Mouse (Mus musculus): Measurements from ENCODE around the gene Klhdc8a.

The Klhdc8a gene

DNA sequence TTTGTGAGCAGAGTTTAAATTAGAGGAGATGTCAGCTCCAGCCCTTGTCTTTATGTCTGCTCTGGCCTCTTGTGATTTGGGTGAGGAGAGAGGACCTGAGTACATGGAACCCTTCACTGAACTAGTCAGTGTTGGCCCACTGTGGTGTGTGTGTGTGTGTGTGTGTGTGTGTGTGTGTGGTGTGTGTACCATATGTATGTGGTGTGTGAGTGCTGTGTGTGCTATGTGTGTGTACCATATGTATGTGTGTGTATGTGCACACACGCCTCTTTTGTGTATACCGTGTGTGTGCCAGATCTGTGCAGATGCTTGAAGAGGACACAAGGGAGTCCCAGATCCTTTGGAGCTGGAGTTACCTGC lies 16.3 kb upstream of the Klhdc8a start:
- TF ChIP-seq POU5F1 (IDR thresholded peaks at IDR 0.05; ENCODE audit: borderline replicate concordance, low read length) (no peak), CTCF (conservative IDR thresholded peaks at IDR 0.05; ENCODE audit: low read length) (no peak)
- Histone ChIP-seq H3K4me3 (replicated peaks; ENCODE audit: low read length) (peak overlapping the region; percentile 39), H3K27me3 (ENCODE audit: insufficient read depth, low read length) (no peaks in the 10 kb centered on the region), H3K36me3 (ENCODE audit: insufficient read depth, low read length) (no peaks in the 10 kb centered on the region), H3K4me1 (replicated peaks; ENCODE audit: low read depth, low read length) (peaks cover 98% of the 10 kb centered on the region), H3K9me3 (ENCODE audit: low read length) (no peaks in the 10 kb centered on the region)

DNA sequence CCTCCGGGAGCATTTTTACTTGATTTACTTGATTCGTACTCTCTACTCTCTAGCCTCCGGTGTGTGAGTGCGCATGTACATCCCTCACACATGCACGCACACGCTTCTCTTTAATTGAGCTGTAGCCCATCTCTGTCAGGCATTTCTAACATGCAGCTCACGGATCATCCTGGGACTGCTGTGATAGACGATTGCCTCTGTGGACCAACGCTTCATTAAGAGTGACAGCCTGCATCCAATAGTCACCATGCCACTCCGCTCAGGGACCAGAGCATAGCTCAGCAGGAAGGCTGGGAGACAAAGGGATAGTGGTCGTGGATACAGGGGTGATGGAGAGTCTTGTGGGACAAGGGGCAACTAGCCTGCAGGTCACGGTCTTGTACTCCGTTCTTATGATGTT lies 15.4 kb upstream of the Klhdc8a start:
- 0 out of 2 replicates have a peak overlapping the region, but pooled peaks have one; percentile 74 for H3K4me3 ChIP-seq (replicated peaks; ENCODE audit: low read length)
- no peak for TF ChIP-seq POU5F1 (IDR thresholded peaks at IDR 0.05; ENCODE audit: borderline replicate concordance, low read length)
- TF ChIP-seq CTCF (conservative IDR thresholded peaks at IDR 0.05; ENCODE audit: low read length) = no peak
- no peak for TF ChIP-seq NANOG (IDR thresholded peaks at IDR 0.05; ENCODE audit: borderline replicate concordance, low read length)
- H3K36me3 ChIP-seq (ENCODE audit: insufficient read depth, low read length) = no peaks in the 10 kb centered on the region
- H3K9me3 ChIP-seq (ENCODE audit: low read length) = no peaks in the 10 kb centered on the region
- H3K27me3 ChIP-seq (ENCODE audit: insufficient read depth, low read length) = no peaks in the 10 kb centered on the region
- peaks cover 99% of the 10 kb centered on the region for H3K4me1 ChIP-seq (replicated peaks; ENCODE audit: low read depth, low read length)

DNA sequence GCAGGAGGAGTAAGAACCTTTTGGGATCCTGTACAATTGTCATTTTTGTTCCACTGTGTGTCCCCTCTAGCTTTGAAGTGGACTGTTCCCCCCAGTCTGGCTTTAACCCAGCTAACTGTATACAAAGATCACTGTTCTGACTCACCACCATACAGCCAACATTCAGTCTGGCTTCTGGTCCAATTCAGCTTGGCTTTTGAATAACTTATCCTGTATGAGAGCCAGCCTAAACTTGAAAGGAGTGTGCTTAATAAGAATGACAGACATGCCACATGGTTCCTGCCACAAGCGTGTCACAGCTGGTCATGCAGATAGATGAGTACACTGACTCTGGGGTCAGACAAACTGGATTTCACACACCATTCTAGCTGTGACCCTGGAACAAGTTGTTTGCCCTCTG lies 11.7 kb upstream of the Klhdc8a start:
- H3K4me3 ChIP-seq (replicated peaks; ENCODE audit: low read length) = no peak overlapping the region
- H3K4me1 ChIP-seq (replicated peaks; ENCODE audit: low read depth, low read length) = peaks cover 99% of the 10 kb centered on the region
- H3K27me3 ChIP-seq (ENCODE audit: insufficient read depth, low read length) = no peaks in the 10 kb centered on the region
- no peaks in the 10 kb centered on the region for H3K36me3 ChIP-seq (ENCODE audit: insufficient read depth, low read length)
- TF ChIP-seq NANOG (IDR thresholded peaks at IDR 0.05; ENCODE audit: borderline replicate concordance, low read length) = no peak
- TF ChIP-seq CTCF (conservative IDR thresholded peaks at IDR 0.05; ENCODE audit: low read length) = no peak
- no peak for TF ChIP-seq POU5F1 (IDR thresholded peaks at IDR 0.05; ENCODE audit: borderline replicate concordance, low read length)
- no peaks in the 10 kb centered on the region for H3K9me3 ChIP-seq (ENCODE audit: low read length)

GRCm38 (mm10) chr1:132287445-132287844 lies 11.0 kb upstream of the Klhdc8a start:
- H3K27me3 ChIP-seq (ENCODE audit: insufficient read depth, low read length) = no peaks in the 10 kb centered on the region
- no peak for TF ChIP-seq POU5F1 (IDR thresholded peaks at IDR 0.05; ENCODE audit: borderline replicate concordance, low read length)
- no peak for TF ChIP-seq CTCF (conservative IDR thresholded peaks at IDR 0.05; ENCODE audit: low read length)
- TF ChIP-seq NANOG (IDR thresholded peaks at IDR 0.05; ENCODE audit: borderline replicate concordance, low read length) = no peak

DNA sequence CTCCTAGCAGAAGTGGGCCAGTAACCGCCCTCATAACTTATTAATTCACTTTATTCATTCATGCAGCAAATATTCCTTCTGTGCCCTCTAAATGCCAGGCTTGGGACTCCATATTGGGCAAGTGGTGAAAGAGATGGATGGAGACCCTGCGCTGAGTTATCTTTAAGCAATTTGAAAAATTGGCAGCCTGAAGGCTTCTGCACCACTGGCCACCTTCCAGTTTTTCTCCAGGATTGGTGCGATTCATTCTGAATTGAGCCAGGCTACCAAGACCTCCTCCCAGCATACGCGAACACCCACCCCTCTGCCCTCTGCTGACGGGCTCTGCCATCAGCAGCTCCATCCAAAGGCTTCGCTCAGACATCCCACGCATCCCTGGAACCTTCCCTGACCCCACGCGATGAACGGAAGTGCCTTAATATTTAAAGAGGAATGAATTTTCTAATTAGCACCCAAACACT lies 10.4 kb upstream of the Klhdc8a start:
- no peaks in the 10 kb centered on the region for H3K36me3 ChIP-seq (ENCODE audit: insufficient read depth, low read length)
- peaks cover 99% of the 10 kb centered on the region for H3K4me1 ChIP-seq (replicated peaks; ENCODE audit: low read depth, low read length)
- no peak for TF ChIP-seq NANOG (IDR thresholded peaks at IDR 0.05; ENCODE audit: borderline replicate concordance, low read length)
- no peak; the same call in 1 of the 2 replicates for TF ChIP-seq CTCF (conservative IDR thresholded peaks at IDR 0.05; ENCODE audit: low read length)
- no peak for TF ChIP-seq POU5F1 (IDR thresholded peaks at IDR 0.05; ENCODE audit: borderline replicate concordance, low read length)
- H3K4me3 ChIP-seq (replicated peaks; ENCODE audit: low read length) = peak overlapping the region; percentile 39
- H3K9me3 ChIP-seq (ENCODE audit: low read length) = no peaks in the 10 kb centered on the region
- no peaks in the 10 kb centered on the region for H3K27me3 ChIP-seq (ENCODE audit: insufficient read depth, low read length)

More at GRCm38 (mm10) chr1:132287445-132287844, 11.0 kb upstream of the Klhdc8a start:
- Histone ChIP-seq H3K4me3 (replicated peaks; ENCODE audit: low read length) (peak overlapping the region; percentile 39), H3K36me3 (ENCODE audit: insufficient read depth, low read length) (no peaks in the 10 kb centered on the region), H3K9me3 (ENCODE audit: low read length) (no peaks in the 10 kb centered on the region), H3K4me1 (replicated peaks; ENCODE audit: low read depth, low read length) (peaks cover 99% of the 10 kb centered on the region)

- H3K27me3 ChIP-seq (ENCODE audit: insufficient read depth, low read length) = no peaks in the 10 kb centered on the region
- no peaks in the 10 kb centered on the region for H3K9me3 ChIP-seq (ENCODE audit: low read length)
- H3K4me3 ChIP-seq (replicated peaks; ENCODE audit: low read length) = peak overlapping the region; percentile 26; the same call in 1 of the 2 replicates
- H3K36me3 ChIP-seq (ENCODE audit: insufficient read depth, low read length) = no peaks in the 10 kb centered on the region
- H3K4me1 ChIP-seq (replicated peaks; ENCODE audit: low read depth, low read length) = peaks cover 94% of the 10 kb centered on the region
- TF ChIP-seq NANOG (IDR thresholded peaks at IDR 0.05; ENCODE audit: borderline replicate concordance, low read length) (no peak), POU5F1 (IDR thresholded peaks at IDR 0.05; ENCODE audit: borderline replicate concordance, low read length) (no peak), CTCF (conservative IDR thresholded peaks at IDR 0.05; ENCODE audit: low read length) (no peak)
These were observed 8.5 kb upstream of the Klhdc8a start for GRCm38 (mm10) chr1:132289965-132290364.

DNA sequence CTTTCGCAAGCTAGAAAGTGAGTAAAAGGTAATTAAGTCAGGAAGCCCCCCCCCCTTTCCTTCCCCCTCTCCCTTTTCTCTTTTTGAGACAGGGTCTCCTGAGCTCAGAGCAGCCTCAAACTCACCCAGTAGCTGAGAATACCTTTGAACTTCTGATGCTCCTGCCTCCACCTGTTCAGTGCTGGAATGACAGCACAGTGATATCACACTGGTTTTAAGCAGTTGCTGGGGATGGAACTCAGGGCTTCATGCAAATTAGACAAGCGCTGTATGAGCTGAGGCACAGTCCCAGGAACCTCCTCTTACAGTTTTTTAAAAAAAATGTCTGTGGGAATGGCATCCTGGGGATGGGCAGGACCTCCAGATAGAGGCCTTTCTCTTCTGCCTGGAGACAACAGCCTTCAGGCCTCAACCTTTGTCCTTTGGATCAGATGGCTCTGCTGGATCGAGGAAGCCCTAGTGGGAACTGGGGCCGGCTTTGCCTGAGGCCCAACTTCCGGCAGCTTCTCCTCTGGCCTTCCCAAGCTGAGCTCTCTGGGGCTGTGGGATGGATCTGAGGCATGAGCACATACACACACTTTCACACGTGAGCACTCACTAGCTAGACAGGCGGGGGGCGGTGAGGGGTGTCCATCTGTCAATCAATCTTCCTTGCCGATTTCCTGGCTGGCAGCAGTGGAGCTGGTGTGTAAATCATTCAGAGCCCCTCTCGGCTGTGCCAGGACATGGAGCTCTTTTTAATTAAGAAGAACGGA lies 7.3 kb upstream of the Klhdc8a start:
- no peak for TF ChIP-seq POU5F1 (IDR thresholded peaks at IDR 0.05; ENCODE audit: borderline replicate concordance, low read length)
- no peak for TF ChIP-seq CTCF (conservative IDR thresholded peaks at IDR 0.05; ENCODE audit: low read length)
- no peak for TF ChIP-seq NANOG (IDR thresholded peaks at IDR 0.05; ENCODE audit: borderline replicate concordance, low read length)
- peaks cover 92% of the 10 kb centered on the region for H3K4me1 ChIP-seq (replicated peaks; ENCODE audit: low read depth, low read length)
- H3K27me3 ChIP-seq (ENCODE audit: insufficient read depth, low read length) = no peaks in the 10 kb centered on the region
- H3K4me3 ChIP-seq (replicated peaks; ENCODE audit: low read length) = peak overlapping the region; percentile 54
- H3K9me3 ChIP-seq (ENCODE audit: low read length) = no peaks in the 10 kb centered on the region
- H3K36me3 ChIP-seq (ENCODE audit: insufficient read depth, low read length) = no peaks in the 10 kb centered on the region

- TF ChIP-seq NANOG (IDR thresholded peaks at IDR 0.05; ENCODE audit: borderline replicate concordance, low read length) = no peak
- TF ChIP-seq POU5F1 (IDR thresholded peaks at IDR 0.05; ENCODE audit: borderline replicate concordance, low read length) = no peak
- TF ChIP-seq CTCF (conservative IDR thresholded peaks at IDR 0.05; ENCODE audit: low read length) = no peak
- Histone ChIP-seq H3K4me3 (replicated peaks; ENCODE audit: low read length) (peak overlapping the region; percentile 54), H3K9me3 (ENCODE audit: low read length) (no peaks in the 10 kb centered on the region), H3K36me3 (ENCODE audit: insufficient read depth, low read length) (no peaks in the 10 kb centered on the region), H3K27me3 (ENCODE audit: insufficient read depth, low read length) (peaks cover 5% of the 10 kb centered on the region; the same call in 1 of the 2 replicates), H3K4me1 (replicated peaks; ENCODE audit: low read depth, low read length) (peaks cover 92% of the 10 kb centered on the region)
These were observed 6.7 kb upstream of the Klhdc8a start for GRCm38 (mm10) chr1:132291706-132292105.
